Mouse (Mus musculus) cerebellum, postnatal 25 days (tissue): ENCODE measurements around the gene Bach2.

ENCODE experiments used
- DNase-seq, 2 experiments: peaks; one replicate each; pipeline ENCODE4 v3.0.0; 2021; ENCODE audit warnings: mixed read lengths in 2 of 2

Bach2 gene

DNA sequence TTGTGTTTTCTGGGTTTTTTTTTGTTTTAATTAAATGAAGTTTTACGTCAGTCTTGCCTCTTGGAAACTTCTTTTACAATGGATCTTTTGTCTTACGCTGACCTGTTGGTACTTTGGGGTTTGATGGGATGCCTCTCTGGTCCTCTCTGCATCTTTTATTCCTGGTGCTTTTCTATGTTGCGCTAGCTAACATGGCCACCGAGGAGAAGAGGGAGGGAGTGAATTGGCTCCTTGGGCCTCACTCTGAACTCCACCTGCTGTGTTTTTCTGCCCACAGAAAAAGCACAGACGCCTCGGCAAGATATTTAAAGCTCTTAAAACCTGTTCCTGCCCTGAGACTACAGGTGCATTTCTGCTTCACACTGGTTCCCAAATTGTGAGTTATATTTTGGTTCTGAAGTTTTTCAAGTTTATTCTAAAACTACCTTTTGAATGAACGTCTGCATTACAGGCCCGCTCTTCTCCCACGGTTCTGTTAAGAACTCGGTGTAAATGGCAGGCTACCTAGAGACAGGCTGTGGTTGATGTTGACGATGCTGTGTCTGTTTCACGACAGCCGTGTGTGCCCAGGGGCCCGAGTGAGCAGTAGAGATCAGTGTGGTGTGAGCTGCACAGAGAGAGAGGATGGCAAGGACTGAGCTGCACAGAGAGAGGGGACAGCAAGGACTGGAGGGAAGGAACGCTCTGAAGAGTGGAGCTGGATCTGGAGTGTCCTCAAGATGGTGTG, 13.5 kb downstream of the Bach2 start:
- DNase-seq: peak in 1 of 2 experiments; percentile 37

GRCm38 (mm10) chr4:32257686-32258085, 19.1 kb downstream of the Bach2 start:
- no peak for DNase-seq

DNA sequence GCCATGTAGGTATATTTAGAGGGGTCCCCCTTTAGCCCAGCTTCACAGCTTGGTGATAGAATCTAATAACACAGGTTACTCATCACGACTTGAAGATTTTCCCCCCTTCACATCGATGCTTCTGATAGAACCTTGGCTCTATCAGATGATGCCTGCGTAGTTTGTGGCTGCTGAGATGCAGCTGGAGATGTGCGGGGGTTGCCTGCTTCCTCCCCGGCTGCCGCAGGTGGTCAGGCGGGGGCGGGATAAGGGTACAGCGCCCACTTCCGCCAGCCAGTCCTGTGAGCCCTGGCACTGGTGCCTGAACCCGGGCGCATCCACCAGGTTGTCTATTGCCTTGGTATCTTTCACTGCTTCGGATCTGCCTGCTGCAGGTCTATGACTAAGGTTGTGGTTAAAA, 19.5 kb downstream of the Bach2 start:
- peak in 1 of 2 experiments; percentile 33 for DNase-seq

DNA sequence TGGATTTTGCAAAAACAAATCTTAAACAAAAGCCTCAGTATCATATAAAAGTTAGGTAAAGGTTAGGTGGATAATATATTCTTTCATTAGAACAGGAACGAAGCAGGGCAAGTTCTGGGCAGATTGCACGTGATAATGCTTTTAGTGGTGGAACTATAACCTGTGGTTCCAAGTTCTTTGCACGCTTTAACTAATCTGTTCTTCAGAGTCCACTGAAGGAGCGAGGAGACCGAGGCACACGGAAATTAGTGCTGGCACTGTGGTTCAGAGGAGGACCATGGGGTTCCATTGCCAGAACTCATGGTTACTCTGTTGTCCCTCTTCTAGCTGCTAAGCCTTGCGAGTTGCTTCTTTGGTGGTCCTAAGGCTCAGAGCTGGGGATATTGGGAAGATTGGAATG, 20.0 kb downstream of the Bach2 start:
- no peak for DNase-seq

GRCm38 (mm10) chr4:32260909-32261308, 22.3 kb downstream of the Bach2 start:
- no peak for DNase-seq

- DNase-seq: no peak
These were observed 24.5 kb downstream of the Bach2 start for GRCm38 (mm10) chr4:32262825-32263684.

- DNase-seq: no peak
These were observed 25.1 kb downstream of the Bach2 start for GRCm38 (mm10) chr4:32263685-32264038.

DNA sequence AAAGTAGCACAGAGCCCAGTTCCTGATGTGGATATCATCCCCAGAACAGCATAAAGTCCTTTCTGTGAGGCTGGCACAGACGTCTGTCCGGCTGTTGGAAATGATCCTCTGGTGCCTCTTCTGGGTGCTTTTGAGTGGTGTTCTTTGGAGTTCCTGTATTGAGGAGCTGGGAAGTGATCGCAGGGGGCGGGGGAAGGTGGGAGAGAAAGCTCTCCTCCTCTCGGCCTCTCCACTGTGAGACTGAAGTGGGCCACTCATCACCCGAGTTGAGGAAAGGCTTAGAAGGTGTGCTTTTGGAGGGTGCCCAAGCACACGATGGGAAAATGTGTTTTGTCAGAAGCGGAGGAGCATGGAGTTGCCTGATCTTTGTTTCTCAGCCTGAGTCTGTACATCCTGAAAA, 26.3 kb downstream of the Bach2 start:
- DNase-seq: no peak

DNA sequence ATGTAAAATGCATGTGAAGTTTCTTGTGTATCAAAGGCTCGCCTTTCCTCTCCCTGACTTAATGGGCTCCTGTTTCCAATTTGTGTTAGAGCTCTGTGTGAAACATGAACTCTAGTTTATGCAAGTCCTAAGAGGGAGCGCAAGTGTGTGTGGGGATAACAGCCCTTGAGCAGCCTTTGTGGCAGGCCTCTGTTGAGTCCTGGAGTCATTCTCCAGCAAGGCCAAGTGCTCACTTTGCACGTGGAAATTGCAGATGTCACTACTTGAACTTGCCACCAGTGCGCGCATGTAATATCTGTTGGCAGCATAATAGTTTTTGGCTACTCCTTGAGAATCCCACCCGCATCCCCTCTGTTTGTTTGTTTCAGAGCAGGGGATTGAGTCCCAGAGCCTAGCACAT, 28.1 kb downstream of the Bach2 start:
- no peak for DNase-seq

DNA sequence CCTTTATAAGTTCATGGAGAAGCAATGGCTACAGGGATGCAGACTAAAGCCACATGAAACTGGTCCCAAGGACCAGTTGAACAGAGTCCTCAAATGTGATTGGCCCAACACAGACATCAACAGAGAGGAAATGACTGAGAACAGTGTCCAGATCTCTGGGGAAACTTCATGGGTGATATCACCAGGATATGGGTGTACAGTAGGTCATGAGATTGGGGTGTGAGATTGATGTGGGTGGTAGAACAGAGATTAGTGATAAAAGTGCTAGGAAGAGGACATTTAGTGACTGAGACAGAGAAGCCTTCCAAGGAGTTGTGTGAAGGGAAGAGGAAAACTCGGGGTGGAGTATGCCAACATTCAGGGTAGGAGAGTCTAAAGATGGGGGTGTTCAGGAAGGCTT, 29.4 kb downstream of the Bach2 start:
- DNase-seq: no peak

DNA sequence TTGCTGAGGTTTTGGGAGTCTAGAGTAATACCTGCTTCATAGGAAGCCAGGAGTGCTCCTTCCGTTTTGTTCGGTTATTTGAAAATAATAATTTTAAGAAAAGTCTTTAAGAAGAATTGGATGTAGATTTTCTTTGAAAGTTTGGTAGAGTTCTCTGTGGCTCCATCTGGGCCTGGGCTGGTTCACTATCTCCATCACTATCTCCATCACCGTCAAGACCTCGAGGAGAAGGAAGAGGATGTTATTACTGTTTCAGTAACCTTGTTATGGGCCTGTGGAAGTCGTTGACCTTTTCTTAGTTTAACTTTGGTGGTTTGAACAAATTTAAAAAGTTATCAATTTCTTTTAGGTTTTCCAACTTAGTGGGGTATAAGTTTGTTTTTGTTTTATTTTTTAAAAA, 33.8 kb downstream of the Bach2 start:
- DNase-seq: no peak

- DNase-seq: no peak
These were observed 36.2 kb downstream of the Bach2 start for GRCm38 (mm10) chr4:32274776-32275294.

GRCm38 (mm10) chr4:32279842-32280241, 41.2 kb downstream of the Bach2 start:
- DNase-seq: no peak

- no peak for DNase-seq
These were observed 41.8 kb downstream of the Bach2 start for GRCm38 (mm10) chr4:32280401-32280800.

DNA sequence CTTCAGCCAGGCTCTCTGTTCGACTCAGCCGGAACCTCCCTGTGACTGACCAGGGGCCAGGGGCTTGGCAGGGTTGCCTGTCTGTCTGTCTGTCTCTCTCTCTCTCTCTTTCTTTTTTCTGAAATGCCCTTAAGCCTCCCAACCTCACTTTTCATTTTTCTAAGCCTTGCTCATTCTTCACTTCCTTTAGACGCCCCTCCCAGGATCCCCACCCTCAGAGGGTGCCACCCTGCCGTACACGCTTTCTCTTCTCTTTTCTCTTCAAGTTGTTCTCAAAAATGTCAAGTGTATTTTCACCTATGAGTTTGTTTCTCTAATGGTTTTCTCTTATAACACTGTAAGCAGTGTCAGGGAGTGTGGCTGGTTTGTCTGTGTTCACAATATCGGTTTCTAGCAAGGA, 42.7 kb downstream of the Bach2 start:
- DNase-seq: no peak

DNA sequence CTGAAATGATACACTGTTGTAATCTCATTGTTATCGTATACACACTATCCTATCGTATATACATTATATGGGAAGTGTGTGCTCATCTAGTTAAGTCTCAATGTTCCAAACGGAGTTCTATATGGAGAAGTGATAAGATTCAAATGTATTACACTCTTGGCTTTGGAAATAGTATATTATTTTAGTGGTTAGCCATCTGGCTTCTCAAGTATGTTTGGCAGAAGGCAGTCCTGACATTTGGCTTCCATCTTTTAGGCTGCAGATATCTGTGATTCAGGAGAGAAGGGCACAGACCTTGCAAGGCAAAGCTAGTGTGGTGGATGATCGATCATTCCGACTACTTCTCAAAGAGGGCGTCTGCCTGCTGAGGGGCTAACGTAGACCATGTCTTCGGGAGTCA, 47.8 kb downstream of the Bach2 start:
- DNase-seq: no peak

- DNase-seq: peak; percentile 36 to 51
These were observed 49.6 kb downstream of the Bach2 start for GRCm38 (mm10) chr4:32288036-32288860.

GRCm38 (mm10) chr4:32289845-32290244, 51.2 kb downstream of the Bach2 start:
- no peak for DNase-seq

DNA sequence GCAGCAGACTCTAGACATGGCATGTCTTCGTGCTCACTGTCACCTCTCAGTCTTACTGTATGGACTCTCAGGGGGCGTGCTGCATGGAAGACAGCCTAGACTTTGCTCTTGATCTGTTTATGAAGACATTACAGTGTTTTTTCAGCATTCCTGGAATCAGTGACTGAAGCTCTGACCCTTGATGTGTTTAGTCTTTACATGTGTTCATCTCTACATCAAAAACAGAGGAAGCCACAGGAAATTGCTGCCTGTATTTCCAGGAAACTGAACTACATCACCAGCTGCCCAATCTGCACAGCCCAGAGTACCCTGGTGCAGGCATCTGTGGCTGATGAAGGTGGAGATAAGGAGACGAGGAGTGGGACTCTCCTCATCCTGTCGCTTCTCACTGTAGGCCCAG, 52.8 kb downstream of the Bach2 start:
- no peak for DNase-seq

DNA sequence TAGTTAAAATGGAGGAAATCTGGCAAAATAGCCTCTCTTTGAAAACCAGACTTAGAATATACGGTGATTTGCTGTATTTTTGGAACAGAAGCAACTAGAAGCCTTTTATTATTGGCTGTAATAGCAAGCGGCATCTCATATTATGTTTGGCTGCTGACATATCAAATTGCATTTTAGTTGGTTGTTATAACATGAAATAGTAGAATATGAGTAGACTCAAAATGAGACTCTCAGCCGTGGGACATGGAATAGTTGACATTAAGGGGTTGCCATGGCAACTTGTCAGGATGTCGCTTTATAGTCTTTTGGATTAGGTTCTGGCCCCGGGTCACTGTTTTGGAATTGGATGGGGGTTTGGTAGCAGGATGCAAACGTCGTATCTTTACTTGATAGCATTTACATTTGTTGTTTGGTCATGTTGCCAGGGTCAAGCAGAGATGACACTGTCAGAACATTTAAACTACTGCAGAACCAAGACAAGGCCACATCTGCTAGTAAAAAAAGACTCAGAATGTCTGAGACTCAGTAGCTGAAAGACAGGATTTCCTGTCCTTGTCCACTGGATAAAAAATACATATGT, 55.2 kb downstream of the Bach2 start:
- no peak for DNase-seq

DNA sequence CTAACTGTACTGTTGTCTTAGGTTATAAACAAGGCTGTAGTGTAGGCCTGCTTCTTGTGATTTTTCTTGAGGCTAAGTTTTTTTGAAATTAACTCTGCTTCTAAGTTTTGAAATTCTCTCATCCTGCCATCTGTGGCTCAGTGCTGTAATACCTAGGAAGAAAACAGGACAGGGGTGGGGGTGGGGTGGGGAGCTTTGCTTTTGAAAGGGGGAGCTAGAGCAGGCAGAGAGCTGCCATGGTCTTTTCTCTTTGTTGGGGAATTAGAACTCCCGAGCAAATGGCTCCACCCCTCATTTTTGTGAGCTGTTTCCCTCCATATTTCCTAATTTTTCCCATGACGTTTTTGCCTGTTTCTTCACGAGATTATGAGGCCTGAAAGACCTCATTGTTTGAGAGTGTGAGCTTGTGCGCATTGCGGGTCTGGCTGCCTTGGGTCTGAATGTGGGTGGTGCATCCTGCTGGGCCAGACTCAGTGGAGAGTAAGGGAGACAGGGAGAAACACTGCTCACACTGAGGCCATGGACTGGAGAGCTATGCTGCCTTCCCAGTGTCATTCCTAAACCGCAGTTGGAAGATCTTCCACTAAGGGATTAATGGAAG, 58.6 kb downstream of the Bach2 start:
- no peak for DNase-seq

- DNase-seq: no peak
These were observed 60.6 kb downstream of the Bach2 start for GRCm38 (mm10) chr4:32299221-32299620.
